Mouse (Mus musculus): ENCODE measurements around the gene Morn3. TPM values are rescaled to one million over a fixed set of nuclear protein-coding genes. Genes with fewer than 3 reads are reported as not detected.

The Morn3 gene
- total RNA-seq, 1 experiment from 2014 or later: not detected

Other genes with a start within 250 kb of the Morn3 start
- 205 and 210 TPM in 2 replicates for gene Anapc5, start 225.7 kb downstream of the Morn3 start, total RNA-seq (2017)
- gene Rnf34, start 197.0 kb downstream of the Morn3 start, total RNA-seq (2017): 28.2 and 33.8 TPM in 2 replicates
- 24.3 and 27.4 TPM in 2 replicates for gene Kdm2b, start 57.2 kb downstream of the Morn3 start, total RNA-seq (2017)
- gene Orai1, start 31.9 kb downstream of the Morn3 start, total RNA-seq (2017): 36.6 and 38.4 TPM in 2 replicates
- 1.8 and 2.0 TPM in 2 replicates for gene Tmem120b, start 21.4 kb upstream of the Morn3 start, total RNA-seq (2017)
- gene Rhof, start 85.7 kb upstream of the Morn3 start, total RNA-seq (2017): 32.0 TPM in 2 replicates
- gene Setd1b, start 95.2 kb upstream of the Morn3 start, total RNA-seq (2017): 18.6 and 23.1 TPM in 2 replicates
- gene Psmd9, start 122.4 kb upstream of the Morn3 start, total RNA-seq (2017): 14.1 and 18.6 TPM in 2 replicates
- not detected in 2 replicates for gene Hpd, start 135.7 kb upstream of the Morn3 start, total RNA-seq (2017)
- gene Wdr66, start 205.1 kb upstream of the Morn3 start, total RNA-seq (2017): 1.0 and 2.1 TPM in 2 replicates